Mouse (Mus musculus): ENCODE measurements at regions not wholly inside any gene's neighbourhood (a gene's known extent, or its start where the extent isn't known, plus 50 kb on each side); places are given as distances from the start of the nearest gene placed in this dataset.

DNA sequence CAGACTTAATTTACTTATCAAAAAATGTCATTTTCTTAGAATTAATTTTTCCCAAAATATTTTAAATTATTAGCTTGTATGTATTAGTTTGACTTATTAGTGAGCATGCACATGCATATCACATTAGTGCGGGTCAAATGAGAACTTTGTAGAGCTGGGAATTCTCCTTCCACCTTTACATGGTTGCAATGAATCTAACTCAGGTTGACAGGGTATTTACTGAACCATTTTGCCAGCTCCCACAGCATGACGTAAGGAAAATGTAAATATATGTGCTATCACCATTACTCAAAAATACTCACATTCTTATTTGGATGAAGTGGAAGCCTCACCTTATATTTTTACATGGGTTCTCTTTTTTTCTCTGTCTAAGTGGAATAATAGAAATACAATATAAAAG, 179.4 kb upstream of the Ppfia2 start:
- TF ChIP-seq CTCF (conservative IDR thresholded peaks at IDR 0.05) = no peak
- H3K27ac ChIP-seq = no peak overlapping the region
- no peak for DNase-seq (ENCODE audit: low spot score in 2 of 2)
- no peak overlapping the region for H3K4me3 ChIP-seq

DNA sequence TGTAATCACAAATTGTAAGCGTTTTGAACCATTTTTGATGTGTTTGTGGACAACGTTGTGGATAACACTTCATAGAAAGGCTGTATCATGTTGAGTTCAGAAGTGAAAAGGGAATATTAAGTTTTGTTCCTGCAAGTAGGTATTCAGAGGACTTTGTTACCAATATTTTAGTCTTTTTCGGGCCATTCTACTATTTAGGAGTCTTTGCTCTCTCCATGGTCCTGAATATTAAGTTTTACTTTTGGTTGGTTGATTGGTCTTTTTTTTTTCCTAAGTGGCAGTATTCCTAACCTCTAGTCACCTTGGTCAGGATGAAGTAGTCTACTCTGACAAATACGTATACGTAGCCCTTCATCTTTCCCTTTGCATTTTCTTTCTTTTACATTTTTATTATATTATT, 174.6 kb upstream of the Ppfia2 start:
- no peak overlapping the region for H3K4me3 ChIP-seq
- no peak for TF ChIP-seq CTCF (conservative IDR thresholded peaks at IDR 0.05)
- no peak overlapping the region for H3K27ac ChIP-seq
- DNase-seq (ENCODE audit: low spot score in 2 of 2) = no peak

DNA sequence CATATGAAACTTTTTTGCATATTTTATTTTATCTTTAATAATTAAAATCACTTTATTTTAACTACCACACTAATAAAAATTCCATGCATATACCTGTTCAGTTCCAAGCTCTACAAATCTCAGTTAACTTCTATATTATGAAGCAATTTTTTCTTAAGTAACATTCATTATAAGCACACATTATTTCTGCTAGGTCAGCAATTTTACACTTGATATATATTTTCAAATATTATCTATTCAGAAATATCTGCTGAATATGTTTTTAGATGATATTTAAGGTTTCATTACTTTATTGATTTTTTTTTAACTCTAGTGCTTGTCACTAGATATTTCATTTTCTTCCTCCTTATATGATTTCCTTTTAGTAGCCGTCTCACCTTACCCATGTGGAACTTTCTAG, 135.0 kb upstream of the Ppfia2 start:
- Histone ChIP-seq H3K27ac (no peak overlapping the region), H3K4me3 (no peak overlapping the region)
- TF ChIP-seq CTCF (conservative IDR thresholded peaks at IDR 0.05) = no peak
- DNase-seq (ENCODE audit: low spot score in 2 of 2) = no peak

DNA sequence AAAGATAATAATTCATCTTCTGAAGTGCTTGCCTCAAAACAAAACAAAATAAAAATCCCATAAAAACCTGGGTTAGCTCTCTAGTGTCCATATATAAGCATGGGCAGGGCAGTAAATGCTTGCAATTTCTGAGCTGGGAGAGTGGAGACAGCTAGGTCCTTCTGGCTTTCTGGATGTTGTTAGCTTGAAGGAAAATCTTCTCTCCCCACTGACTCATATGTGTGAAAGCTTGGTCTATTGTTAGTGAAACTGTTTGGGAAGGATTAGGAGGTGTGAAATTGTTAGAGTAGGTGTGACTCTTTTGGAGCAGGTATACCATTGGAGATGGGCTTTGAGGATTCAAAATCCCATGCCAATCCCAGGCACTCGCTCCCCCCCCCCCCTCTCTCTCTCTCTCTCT, 118.5 kb upstream of the Ppfia2 start:
- no peak for DNase-seq (ENCODE audit: low spot score in 2 of 2)
- TF ChIP-seq CTCF (conservative IDR thresholded peaks at IDR 0.05) = no peak
- no peak overlapping the region for H3K4me3 ChIP-seq
- H3K27ac ChIP-seq = no peak overlapping the region

DNA sequence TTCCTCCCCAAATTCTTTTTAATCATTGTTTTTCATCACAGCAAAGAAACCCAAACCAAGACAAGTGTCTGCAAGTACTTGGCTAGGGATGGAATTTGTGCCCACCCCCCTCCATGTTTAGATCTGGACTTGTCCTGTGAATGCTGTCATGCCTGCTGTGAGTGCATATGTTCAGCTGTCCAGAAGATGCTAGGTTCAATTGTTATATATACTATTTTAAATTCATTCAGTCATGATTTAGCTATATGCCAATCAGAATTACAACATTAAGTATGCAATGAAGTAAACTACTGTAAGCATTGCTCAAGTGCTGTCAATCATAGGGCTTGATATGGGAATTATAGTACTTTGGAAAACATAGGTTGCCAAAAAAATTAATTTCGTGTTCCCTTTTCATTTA, 94.5 kb upstream of the Ppfia2 start:
- TF ChIP-seq CTCF (conservative IDR thresholded peaks at IDR 0.05) = no peak
- no peak overlapping the region for H3K27ac ChIP-seq
- H3K4me3 ChIP-seq = no peak overlapping the region
- no peak for DNase-seq (ENCODE audit: low spot score in 2 of 2)

DNA sequence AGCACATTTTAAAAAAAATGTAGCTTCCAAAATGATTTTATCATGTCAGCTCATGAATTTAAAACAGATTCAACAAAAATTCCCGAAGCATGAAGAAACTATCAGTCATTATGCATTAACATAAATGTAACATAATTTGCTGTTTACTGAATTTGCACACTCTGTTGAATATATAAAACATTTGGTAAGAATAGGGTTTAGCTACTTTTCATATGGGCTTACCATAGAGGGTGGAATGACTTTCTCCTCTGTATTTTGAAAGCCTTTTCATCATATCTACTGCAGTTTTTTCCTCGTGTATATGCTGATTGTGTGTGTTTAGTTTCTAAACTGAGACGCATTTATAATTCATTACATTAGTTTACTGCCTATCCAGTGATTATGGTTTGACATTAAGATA, 94.0 kb upstream of the Ppfia2 start:
- Histone ChIP-seq H3K27ac (no peak overlapping the region), H3K4me3 (no peak overlapping the region)
- DNase-seq (ENCODE audit: low spot score in 2 of 2) = no peak
- TF ChIP-seq CTCF (conservative IDR thresholded peaks at IDR 0.05) = no peak

DNA sequence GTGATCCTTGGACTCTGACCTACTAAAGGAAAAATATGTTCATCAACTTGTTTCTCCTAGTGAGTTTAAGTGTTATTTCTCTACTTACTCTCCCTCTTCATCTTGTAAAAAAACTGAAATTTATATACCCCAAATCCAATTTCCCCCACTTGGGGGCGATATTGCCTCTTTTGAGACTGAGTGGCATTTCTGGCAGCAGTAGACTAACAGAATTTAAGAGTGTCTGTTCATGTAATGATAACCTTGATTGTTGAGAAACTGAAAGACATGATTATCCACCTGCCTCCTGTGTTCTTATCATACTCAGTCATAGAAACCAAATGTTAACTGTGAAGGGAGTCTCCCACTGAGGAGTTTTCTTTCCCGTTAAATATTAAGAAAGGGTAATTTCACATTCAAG, 89.5 kb upstream of the Ppfia2 start:
- DNase-seq (ENCODE audit: low spot score in 2 of 2) = peak; percentile 10 to 67
- TF ChIP-seq CTCF (conservative IDR thresholded peaks at IDR 0.05) = peak; percentile 73
- Histone ChIP-seq H3K4me3 (no peak overlapping the region), H3K27ac (no peak overlapping the region)

DNA sequence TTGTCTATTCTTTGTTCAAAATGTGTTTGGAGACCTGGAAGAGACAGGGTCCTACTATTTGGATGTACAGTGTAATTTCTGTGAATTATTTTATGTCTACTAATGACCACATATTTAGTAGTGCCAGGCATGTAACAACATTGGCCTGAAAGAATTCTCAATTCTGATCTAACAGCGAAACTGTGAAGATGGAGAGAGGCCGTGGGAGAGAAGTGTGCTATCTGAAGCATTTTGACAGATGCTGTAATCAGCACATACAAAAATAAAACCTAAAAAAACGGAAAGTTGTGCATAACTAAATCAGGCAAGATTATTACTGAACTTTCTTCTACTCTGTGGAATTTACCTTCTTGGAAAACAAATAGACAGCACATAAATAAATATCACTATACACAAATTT, 61.4 kb upstream of the Ppfia2 start:
- TF ChIP-seq CTCF (conservative IDR thresholded peaks at IDR 0.05) = no peak
- no peak for DNase-seq (ENCODE audit: low spot score in 2 of 2)
- Histone ChIP-seq H3K4me3 (no peak overlapping the region), H3K27ac (no peak overlapping the region)

DNA sequence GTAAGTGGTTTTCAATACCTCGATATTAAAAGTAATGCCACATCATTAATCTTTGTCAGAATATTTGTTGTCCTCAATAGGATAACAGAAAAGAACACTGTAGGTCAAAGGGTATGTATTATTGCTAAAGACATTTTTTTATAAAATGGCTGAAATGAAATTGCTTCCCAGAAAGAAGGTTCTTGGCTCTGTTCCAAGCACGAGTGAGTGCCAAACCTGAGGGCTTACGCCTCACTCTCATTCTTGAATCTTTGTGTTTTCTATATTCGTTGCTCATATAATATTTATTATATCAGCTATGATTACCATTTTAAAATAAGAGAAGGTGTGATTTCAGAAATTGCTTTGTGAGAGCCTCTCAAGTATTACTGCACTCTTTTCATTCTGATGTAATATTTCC, 57.0 kb upstream of the Ppfia2 start:
- no peak for DNase-seq (ENCODE audit: low spot score in 2 of 2)

DNA sequence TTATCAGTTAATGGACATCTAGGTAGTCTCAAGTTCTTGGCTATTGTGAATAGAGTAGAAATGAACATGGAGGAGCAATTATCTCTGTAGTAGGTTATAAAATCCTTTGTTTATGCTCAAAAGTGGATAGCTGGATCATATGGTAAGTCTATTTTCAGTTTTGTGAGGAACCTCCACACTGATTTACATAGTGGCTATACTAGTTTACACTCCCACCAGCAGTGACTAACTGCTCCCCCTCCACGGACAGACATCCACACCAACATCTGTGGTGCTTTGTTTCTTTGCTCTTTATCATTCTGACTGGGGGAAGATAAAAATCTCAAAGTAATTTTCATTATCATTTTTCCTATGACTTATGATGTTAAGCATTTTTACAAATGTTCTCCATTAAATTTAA, 55.1 kb upstream of the Ppfia2 start:
- no peak for DNase-seq (ENCODE audit: low spot score in 2 of 2)
- H3K27ac ChIP-seq = no peak overlapping the region
- TF ChIP-seq CTCF (conservative IDR thresholded peaks at IDR 0.05) = no peak

More for the DNA sequence above, 57.0 kb upstream of the Ppfia2 start:
- no peak overlapping the region for H3K4me3 ChIP-seq
- TF ChIP-seq CTCF (conservative IDR thresholded peaks at IDR 0.05) = no peak
- no peak overlapping the region for H3K27ac ChIP-seq

DNA sequence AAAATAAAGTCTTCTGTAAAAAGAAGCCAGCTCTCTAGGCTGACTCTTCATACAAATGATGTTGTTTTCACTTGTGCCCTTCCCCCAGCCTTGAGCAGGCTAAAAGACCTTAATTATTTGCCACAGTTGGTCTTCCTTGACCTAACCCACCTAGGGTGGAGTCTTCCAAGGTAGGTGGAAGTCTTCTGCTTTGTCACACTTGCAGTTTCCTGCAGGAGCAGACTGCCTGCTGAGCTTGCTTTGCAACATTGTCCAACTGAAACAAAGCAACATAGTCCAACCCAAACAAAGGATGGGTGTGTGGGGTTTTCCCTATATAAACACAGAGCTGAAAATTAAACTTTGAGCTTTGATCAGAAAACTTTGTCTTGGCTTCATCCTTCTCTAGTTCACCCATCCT, 53.0 kb upstream of the Ppfia2 start:
- no peak for TF ChIP-seq CTCF (conservative IDR thresholded peaks at IDR 0.05)
- DNase-seq (ENCODE audit: low spot score in 2 of 2) = no peak
- Histone ChIP-seq H3K27ac (no peak overlapping the region), H3K4me3 (no peak overlapping the region)

More for the DNA sequence above, 55.1 kb upstream of the Ppfia2 start:
- H3K4me3 ChIP-seq = no peak overlapping the region
